ENCODE assay signal across 8 mouse cellular contexts in the genomic region with DNA sequence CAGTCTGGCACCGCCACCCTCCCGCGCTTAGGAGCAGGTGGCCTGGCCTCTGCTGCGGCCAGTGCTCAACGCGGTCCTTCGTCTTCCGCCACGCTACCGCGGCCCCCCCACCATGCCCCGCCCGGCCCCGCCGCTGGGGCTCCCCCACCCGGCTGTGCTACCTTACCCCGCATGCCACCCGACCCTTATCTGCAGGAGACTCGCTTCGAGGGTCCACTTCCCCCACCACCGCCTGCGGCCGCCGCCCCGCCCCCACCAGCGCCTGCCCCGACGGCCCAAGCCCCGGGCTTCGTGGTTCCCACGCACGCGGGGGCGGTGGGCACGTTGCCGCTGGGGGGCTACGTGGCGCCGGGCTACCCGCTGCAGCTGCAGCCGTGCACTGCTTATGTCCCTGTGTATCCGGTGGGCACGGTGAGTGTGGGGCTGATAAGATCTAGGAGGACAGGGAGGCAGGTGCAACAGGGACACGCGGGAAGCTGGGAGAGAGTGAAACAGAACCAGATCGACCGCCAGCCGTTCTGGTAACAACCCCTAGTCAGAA. TPM values are rescaled to one million over a fixed set of nuclear protein-coding genes. Genes with fewer than 3 reads are reported as not detected.
DNase-seq lines count a peak whose midpoint lies in the region; ATAC-seq lines count a peak whose summit lies in the region.

No protein-coding gene starts in this region.

- peak overlapping the region; percentile 48 for H3K4me3 ChIP-seq in kidney, embryonic 15.5 days (replicated peaks)
- peak overlapping the region; percentile 69 for H3K4me3 ChIP-seq in hindbrain, embryonic 12.5 days
- peak overlapping the region; percentile 71 for H3K4me3 ChIP-seq in midbrain, embryonic 14.5 days (replicated peaks; ENCODE audit: low read depth, low read length)

- peak overlapping the region; percentile 94 for H3K4me2 ChIP-seq in kidney, embryonic 15.5 days
- peak overlapping the region; percentile 88 for H3K4me2 ChIP-seq in hindbrain, embryonic 12.5 days (replicated peaks)
- H3K4me2 ChIP-seq in midbrain, embryonic 14.5 days (ENCODE audit: low read length) = peak overlapping the region; percentile 90

- no peak for DNase-seq in kidney, adult 8-10 months
- DNase-seq in cerebellum, adult 9-11 months = peak; percentile 77
- DNase-seq in midbrain, embryonic 14.5 days = peak; percentile 23
- no peak for DNase-seq in spleen, adult 12 weeks (ENCODE audit: low spot score)
- no peak for DNase-seq in gastrocnemius, adult 8-10 months (ENCODE audit: low spot score in 2 of 2)
- DNase-seq in gastrocnemius, adult 18-20 months (ENCODE audit: low spot score) = no peak

- no peaks in the 10 kb centered on the region for H3K9me3 ChIP-seq in kidney, embryonic 15.5 days (replicated peaks)
- no peaks in the 10 kb centered on the region for H3K9me3 ChIP-seq in hindbrain, embryonic 12.5 days (replicated peaks)
- no peaks in the 10 kb centered on the region for H3K9me3 ChIP-seq in midbrain, embryonic 14.5 days (ENCODE audit: control insufficient read depth, low read length)

- H3K9ac ChIP-seq in kidney, embryonic 15.5 days = peak overlapping the region; percentile 7; the same call in 1 of the 2 replicates
- H3K9ac ChIP-seq in hindbrain, embryonic 12.5 days = peak overlapping the region; percentile 50
- peak overlapping the region; percentile 43 for H3K9ac ChIP-seq in midbrain, embryonic 14.5 days (replicated peaks; ENCODE audit: low read length)

- H3K27me3 ChIP-seq in kidney, embryonic 15.5 days = peaks cover 28% of the 10 kb centered on the region
- H3K27me3 ChIP-seq in hindbrain, embryonic 12.5 days = peaks cover 60% of the 10 kb centered on the region
- peaks cover 14% of the 10 kb centered on the region; the same call in 1 of the 2 replicates for H3K27me3 ChIP-seq in midbrain, embryonic 14.5 days (ENCODE audit: control insufficient read depth, insufficient read depth, low read length)

- H3K36me3 ChIP-seq in kidney, embryonic 15.5 days = no peaks in the 10 kb centered on the region
- no peaks in the 10 kb centered on the region for H3K36me3 ChIP-seq in hindbrain, embryonic 12.5 days
- no peaks in the 10 kb centered on the region for H3K36me3 ChIP-seq in midbrain, embryonic 14.5 days (ENCODE audit: control insufficient read depth, insufficient read depth, low read length)

- 2% methylated on average over 48 of the region's 48 CpGs for WGBS in kidney, embryonic 15.5 days
- 2% methylated on average over 46 of the region's 48 CpGs for WGBS in hindbrain, embryonic 12.5 days
- 2% methylated on average over 48 of the region's 48 CpGs for WGBS in midbrain, embryonic 14.5 days

- H3K27ac ChIP-seq in kidney, embryonic 15.5 days = no peak overlapping the region
- H3K27ac ChIP-seq in hindbrain, embryonic 12.5 days = no peak overlapping the region
- H3K27ac ChIP-seq in midbrain, embryonic 14.5 days (replicated peaks; ENCODE audit: low read depth, low read length) = no peak overlapping the region

- no peak for ATAC-seq in kidney, embryonic 15.5 days (replicated peaks; ENCODE audit: low FRiP score)
- ATAC-seq in hindbrain, embryonic 12.5 days (ENCODE audit: low FRiP score) = no peak
- no peak for ATAC-seq in midbrain, embryonic 14.5 days (ENCODE audit: low FRiP score, low TSS enrichment)

- H3K4me1 ChIP-seq in kidney, embryonic 15.5 days = peaks cover 63% of the 10 kb centered on the region
- H3K4me1 ChIP-seq in hindbrain, embryonic 12.5 days = peaks cover 58% of the 10 kb centered on the region
- peaks cover 52% of the 10 kb centered on the region for H3K4me1 ChIP-seq in midbrain, embryonic 14.5 days (ENCODE audit: control insufficient read depth, insufficient read depth, low read length)

RNA-seq across cellular contexts. Expression of a gene that starts 1.5 kb away (rescaled TPM):
- 0.24 and 0.35 TPM in 2 replicates for polyA plus RNA-seq in kidney, embryonic 15.5 days (2015; fragmentation: Nextera tagmentation; extraction: Ambion mirVana)
- 3.0 and 3.1 TPM in 2 replicates for polyA plus RNA-seq in hindbrain, embryonic 12.5 days (2016; fragmentation: Nextera tagmentation; extraction: Ambion mirVana)
- 12.4 and 13.6 TPM in 2 replicates for polyA plus RNA-seq in midbrain, embryonic 14.5 days (2014; fragmentation: Nextera tagmentation; extraction: Ambion mirVana)
- under 1 TPM in 3 of 4 experiments, not detected in 1; 0.12 to 0.35 (median 0.25) TPM for total RNA-seq in gastrocnemius, adult 8-10 months (2022)
- total RNA-seq in gastrocnemius, adult 18-20 months (2021) = under 1 TPM; 0.30 to 0.38 TPM

RNA-seq across cellular contexts. Expression of a gene that starts 2.5 kb away (rescaled TPM):
- polyA plus RNA-seq in kidney, embryonic 15.5 days (2015; fragmentation: Nextera tagmentation; extraction: Ambion mirVana) = 36.5 and 39.1 TPM in 2 replicates
- 20.9 and 21.7 TPM in 2 replicates for polyA plus RNA-seq in hindbrain, embryonic 12.5 days (2016; fragmentation: Nextera tagmentation; extraction: Ambion mirVana)
- 23.4 and 25.5 TPM in 2 replicates for polyA plus RNA-seq in midbrain, embryonic 14.5 days (2014; fragmentation: Nextera tagmentation; extraction: Ambion mirVana)
- 10 to 100 TPM; 38.0 to 40.7 (median 39.9) TPM for total RNA-seq in gastrocnemius, adult 8-10 months (2022)
- 10 to 100 TPM; 36.0 to 38.3 TPM for total RNA-seq in gastrocnemius, adult 18-20 months (2021)

RNA-seq across cellular contexts. Expression of a gene that starts 13.7 kb away (rescaled TPM):
- polyA plus RNA-seq in kidney, embryonic 15.5 days (2015; fragmentation: Nextera tagmentation; extraction: Ambion mirVana) = 17.2 and 18.4 TPM in 2 replicates
- 15.7 and 16.2 TPM in 2 replicates for polyA plus RNA-seq in hindbrain, embryonic 12.5 days (2016; fragmentation: Nextera tagmentation; extraction: Ambion mirVana)
- polyA plus RNA-seq in midbrain, embryonic 14.5 days (2014; fragmentation: Nextera tagmentation; extraction: Ambion mirVana) = 11.2 and 14.5 TPM in 2 replicates
- 1 to 10 TPM; 5.3 to 9.4 (median 8.9) TPM for total RNA-seq in gastrocnemius, adult 8-10 months (2022)
- total RNA-seq in gastrocnemius, adult 18-20 months (2021) = 1 to 10 TPM; 5.7 to 6.0 TPM

RNA-seq across cellular contexts. Expression of a gene that starts 15.1 kb away (rescaled TPM):
- polyA plus RNA-seq in kidney, embryonic 15.5 days (2015; fragmentation: Nextera tagmentation; extraction: Ambion mirVana) = 3.5 and 4.4 TPM in 2 replicates
- polyA plus RNA-seq in hindbrain, embryonic 12.5 days (2016; fragmentation: Nextera tagmentation; extraction: Ambion mirVana) = 5.3 and 7.4 TPM in 2 replicates
- 6.7 and 9.5 TPM in 2 replicates for polyA plus RNA-seq in midbrain, embryonic 14.5 days (2014; fragmentation: Nextera tagmentation; extraction: Ambion mirVana)
- 1 to 10 TPM in 3 of 4 experiments, under 1 TPM in 1; 0.77 to 1.4 (median 1.1) TPM for total RNA-seq in gastrocnemius, adult 8-10 months (2022)
- total RNA-seq in gastrocnemius, adult 18-20 months (2021) = 1 to 10 TPM; 1.6 to 3.3 TPM

RNA-seq across cellular contexts. Expression of a gene that starts 16.1 kb away (rescaled TPM):
- polyA plus RNA-seq in kidney, embryonic 15.5 days (2015; fragmentation: Nextera tagmentation; extraction: Ambion mirVana) = 86.2 and 98.2 TPM in 2 replicates
- polyA plus RNA-seq in hindbrain, embryonic 12.5 days (2016; fragmentation: Nextera tagmentation; extraction: Ambion mirVana) = 114 and 119 TPM in 2 replicates
- 97.1 TPM in 2 replicates for polyA plus RNA-seq in midbrain, embryonic 14.5 days (2014; fragmentation: Nextera tagmentation; extraction: Ambion mirVana)
- 1 to 10 TPM; 5.4 to 7.6 (median 6.3) TPM for total RNA-seq in gastrocnemius, adult 8-10 months (2022)
- total RNA-seq in gastrocnemius, adult 18-20 months (2021) = 1 to 10 TPM; 5.9 to 7.9 TPM

Comparison
In these comparisons a context has a peak if more than half of its experiments do, and no peak if none do; other contexts are left out.
1. DNase-seq: peak in cerebellum, adult 9-11 months (single experiment) and midbrain, embryonic 14.5 days (single experiment); none in kidney, adult 8-10 months (0 of 2), spleen, adult 12 weeks (single experiment), gastrocnemius, adult 8-10 months (0 of 2) and gastrocnemius, adult 18-20 months (single experiment).
2. Peak in every context shown above with its lines, with median percentiles within 50 percentile points of each other: H3K4me2 ChIP-seq, H3K4me3 ChIP-seq and H3K9ac ChIP-seq.